Mouse (Mus musculus): ENCODE measurements at regions not wholly inside any gene's neighbourhood (a gene's known extent, or its start where the extent isn't known, plus 50 kb on each side); places are given as distances from the start of the nearest gene placed in this dataset.

DNA sequence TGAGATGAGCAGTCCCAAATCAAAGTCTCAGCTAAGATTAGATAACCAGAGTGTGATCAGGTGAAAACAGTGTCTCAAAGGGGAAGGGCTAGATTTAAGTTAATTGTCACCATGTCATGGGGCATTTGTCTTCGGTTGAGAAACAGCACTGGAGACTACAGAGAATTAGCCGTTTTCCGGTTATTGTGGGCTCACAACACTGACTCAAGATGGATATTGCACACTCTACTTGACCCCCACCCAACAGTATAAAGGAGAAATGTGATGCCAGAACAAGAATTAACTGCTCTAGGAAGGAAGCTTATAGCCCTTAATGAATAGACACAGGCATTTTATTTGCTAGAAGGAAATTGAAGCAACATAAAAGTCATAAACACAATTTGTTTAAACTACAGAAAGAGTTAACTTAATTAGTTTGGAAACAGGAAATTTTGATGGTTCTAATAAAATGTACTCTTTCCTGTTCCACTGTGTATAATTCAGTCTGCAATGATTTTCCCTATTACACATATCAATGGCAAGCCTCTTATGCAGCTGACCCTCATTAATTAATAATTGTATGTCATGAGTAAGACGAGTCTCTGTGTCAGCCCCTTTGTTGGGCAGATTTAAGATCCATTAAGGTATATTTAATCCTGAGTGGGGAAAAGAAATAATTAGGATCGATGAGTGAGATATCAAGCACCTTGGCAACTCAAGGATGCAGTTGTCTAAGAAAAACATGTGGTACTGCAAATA is 277.4 kb upstream of the Tmeff2 start:
- DNase-seq (ENCODE audit: low spot score in 2 of 2), result no peak

DNA sequence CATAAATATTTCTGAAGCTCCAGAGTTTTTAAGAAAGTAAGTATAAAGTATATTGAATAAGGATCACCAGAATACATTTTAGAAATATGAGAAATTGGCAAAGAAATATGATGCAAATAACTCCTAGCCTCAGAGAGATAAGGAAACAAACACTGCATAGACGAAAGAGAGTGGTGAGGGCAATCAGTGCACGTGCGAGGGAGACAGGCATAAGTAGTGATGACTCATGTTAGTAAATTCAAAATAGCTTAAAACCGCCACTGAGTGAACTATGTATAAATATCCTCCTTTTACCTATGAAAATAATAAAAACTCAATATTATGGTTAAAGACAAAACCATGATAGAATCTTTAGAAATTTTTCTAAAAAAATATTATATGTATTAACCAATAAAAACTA is 271.4 kb upstream of the Tmeff2 start:
- no peak for DNase-seq (ENCODE audit: low spot score in 2 of 2)

DNA sequence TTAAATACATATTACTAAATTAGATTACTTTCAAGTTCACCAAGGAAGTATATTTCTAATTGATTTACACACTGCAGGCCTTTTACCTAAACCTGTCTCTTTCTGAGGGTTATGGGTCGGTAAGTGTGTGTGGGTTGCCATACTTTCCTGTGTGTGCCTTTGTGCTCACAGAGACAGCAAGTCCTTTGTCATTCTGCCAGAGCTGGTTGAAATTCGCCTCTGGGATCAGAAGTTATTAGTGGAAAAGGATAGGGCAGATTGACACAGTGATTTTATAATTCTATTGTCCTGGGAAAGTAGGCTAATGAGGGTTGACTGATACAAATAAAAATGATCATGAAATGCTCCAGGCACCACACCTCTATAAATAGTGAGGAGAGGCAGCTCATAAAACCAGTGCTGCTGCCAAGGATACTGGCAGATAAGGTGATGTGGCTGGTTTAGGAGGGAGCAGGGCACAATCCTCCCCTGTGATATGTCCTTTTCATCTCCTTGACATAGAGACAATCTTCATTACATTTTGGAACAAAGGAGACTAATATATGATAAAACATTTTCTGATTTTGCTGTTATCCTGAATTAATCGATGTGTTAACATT is 270.9 kb upstream of the Tmeff2 start:
- no peak for DNase-seq (ENCODE audit: low spot score in 2 of 2)

DNA sequence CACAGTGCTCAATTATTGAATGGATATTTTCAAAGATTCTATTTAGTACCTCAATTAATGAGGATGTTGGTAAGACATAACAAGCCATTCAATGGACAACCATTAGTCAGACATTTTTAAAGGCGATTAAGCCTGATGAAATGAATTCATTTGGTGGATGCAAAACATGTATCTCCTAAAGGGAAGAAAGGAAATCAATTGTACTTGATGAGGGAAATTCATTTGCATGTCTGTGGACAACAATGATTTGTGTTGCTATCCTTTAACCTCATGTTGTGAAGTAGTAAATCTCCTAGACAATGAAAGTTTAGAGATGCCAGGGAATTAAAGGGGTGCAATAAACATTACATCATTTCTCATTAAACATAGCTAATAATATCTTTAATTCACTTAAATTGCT is 262.5 kb upstream of the Tmeff2 start:
- DNase-seq (ENCODE audit: low spot score in 2 of 2), result no peak

DNA sequence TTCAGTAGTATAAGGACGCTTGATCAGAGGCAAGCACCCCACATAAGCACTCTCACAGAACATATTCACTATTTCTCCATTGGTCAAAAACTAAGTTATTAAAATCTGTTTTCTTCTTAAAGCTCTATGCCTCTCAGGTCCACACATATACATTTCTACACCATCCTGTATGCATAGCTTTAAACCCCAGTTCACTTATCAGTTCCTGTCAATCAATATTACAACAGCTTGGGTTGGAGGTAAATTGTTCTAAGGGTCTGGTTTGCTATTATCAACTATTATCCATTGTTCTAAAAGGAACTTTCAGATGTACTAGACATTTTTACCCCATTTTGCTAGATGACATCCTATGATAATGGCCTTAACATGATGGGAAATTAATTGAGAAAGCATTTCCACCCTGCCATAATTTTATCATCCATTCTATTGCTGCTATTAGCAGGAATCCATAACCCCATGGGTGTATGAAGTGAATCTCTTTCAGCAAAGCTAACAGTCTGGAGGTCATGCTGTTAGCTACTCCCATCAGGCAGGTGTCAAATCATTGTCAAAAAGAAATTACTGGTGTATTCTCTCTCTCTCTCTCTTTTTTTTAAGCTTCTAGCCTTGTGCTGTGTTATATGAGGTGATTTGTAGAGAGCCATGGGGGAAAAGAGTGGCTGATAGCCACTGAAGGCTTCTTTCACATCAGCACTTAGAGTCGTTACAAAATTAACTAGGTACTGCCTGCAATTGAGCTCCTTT is 253.3 kb upstream of the Tmeff2 start:
- no peak for DNase-seq (ENCODE audit: low spot score in 2 of 2)

DNA sequence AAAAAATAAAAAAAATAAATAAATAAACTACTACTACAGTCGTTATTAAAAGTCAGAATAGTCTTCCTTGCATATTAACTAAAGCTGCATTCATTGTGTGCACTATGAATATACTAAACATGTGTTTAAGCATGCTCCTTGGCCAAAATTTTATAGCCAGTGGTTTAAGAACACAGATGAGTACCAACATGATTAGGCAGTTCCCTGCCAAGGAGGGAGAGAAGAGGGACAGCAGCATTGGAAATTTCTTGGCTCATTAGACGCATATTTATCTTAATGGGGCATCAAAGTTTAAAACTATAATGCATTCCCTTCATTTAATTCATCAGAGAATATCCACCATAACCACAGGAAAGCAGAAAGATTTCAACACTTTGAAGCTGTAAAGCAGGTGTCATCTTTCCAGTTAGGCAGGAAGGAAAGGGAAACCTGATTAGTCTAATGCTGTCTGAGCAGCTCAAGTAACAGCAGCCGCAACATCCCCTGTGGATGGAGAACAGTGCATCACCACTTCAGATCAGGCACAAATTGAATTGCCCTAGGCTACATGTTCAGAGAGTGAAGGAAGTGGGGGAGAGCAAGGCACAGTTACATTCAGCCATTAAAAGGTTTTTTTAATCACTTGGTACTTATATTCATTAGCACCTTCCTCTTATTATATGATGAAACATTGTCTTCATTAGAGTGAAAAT is 248.3 kb upstream of the Tmeff2 start:
- DNase-seq (ENCODE audit: low spot score in 2 of 2), result no peak

DNA sequence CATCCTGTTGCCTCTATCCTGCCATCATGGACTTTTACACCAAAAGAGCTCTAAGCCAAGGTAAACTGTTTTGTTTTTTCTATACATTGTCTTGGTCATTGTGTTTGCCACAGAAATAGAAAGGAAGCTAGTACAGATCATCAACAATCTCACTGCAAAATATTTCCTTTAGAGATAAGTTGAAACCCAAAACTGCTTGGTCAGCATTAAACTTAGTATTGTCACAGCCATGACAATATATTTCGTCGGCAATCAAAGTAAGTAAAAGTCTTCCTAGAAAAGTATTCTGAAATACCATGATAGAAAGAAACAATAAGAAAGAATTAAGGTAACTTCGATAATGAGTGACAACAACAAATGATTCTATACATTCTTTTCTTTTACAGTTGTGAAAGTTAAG is 235.3 kb upstream of the Tmeff2 start:
- no peak for DNase-seq (ENCODE audit: low spot score in 2 of 2)

DNA sequence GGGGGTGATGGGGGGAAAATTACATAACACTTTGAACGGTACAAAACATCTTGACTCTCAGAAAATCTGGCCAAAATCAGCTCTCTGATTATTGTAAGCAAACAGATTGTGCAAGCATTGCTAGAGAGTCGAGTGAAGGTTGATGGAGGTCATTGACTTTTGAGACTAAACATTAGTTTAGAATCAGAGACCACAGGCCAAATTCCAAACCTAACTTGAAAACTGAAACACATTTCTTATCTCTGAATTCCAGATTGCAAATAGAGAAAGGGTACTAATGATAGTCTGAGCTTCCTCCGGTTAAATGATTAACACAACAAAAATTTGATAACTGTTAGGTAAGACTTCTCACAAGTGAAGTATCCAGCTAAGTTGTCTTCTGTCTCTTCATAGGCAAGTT is 217.5 kb upstream of the Tmeff2 start:
- no peak for DNase-seq (ENCODE audit: low spot score in 2 of 2)

DNA sequence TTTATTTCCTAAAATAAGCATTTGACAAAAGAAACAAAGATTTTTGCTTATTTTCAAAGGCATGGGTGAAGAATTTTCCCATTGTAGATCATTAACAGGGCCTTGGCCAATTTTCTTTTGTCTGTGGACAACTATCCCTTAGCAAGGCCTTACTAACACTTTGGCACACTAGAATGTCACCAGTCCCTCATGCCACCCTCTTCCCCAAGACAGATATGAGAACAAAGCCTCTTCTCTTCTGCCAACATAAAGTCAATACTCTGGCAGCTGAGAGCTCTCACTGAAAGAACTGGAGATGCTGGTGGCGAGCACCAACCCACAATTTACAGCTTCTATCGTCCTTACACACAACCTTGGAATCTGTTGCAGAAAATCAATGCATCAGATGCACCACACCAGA is 215.1 kb upstream of the Tmeff2 start:
- DNase-seq (ENCODE audit: low spot score in 2 of 2), result peak in 1 of 2 experiments; percentile 12

DNA sequence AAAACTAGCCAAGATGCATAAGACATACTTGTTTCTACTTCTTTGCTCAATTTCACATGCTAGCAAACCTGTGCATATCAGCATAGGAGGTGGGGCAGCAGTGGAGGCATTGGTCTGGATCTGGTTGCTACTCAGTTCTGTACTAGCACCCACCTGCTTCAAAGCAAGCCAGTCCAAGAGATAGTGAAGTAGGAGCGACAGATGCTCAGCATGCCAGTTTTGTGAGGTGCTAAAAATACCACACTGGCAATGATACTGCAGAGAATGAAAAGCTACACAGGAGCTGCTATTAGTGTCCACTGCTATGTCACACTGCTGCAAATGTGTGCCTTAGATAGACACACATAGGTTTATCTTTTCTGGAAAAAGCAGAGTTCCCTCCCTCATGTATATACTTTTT is 203.5 kb upstream of the Tmeff2 start:
- no peak for DNase-seq (ENCODE audit: low spot score in 2 of 2)

DNA sequence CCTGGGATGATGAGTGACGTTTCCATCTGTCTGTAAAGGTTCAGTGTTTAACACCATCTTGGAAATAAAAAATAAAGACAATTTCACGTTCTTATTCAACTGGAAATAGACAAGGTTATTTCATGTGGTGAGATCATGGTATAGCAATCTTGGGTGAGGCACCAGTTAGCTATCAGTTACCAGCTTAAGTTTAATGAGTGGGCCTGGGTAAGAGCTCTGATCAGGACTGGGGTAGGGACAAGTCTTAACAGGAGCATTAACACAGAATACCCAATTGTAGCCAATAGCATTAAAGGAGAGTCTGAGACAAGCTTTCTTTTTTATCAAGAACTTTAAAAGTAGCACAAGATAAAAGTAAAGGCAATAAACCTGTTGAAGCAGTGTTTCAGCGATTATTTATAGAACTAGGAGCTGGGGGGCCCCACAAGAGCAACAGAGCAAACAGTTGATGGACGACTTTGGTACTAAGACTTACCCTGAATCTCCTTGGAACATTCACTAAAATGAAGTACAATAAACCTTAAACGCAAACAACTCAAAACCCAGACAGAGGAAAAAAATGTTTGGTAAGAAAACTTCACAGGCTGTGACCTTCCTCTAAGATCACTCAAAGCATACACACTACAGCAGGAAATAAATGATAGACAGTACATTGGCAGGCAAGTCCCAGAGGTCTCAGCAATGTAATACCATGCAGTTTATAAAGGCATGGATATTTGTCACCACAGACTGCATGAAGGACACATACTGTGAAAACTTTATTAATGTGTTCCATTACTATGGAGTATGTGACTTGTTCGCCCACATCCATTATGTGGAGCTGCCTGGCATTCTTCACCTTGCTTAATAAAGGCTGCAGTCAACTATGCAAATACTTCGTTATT is 202.9 kb upstream of the Tmeff2 start:
- DNase-seq (ENCODE audit: low spot score in 2 of 2), result no peak

DNA sequence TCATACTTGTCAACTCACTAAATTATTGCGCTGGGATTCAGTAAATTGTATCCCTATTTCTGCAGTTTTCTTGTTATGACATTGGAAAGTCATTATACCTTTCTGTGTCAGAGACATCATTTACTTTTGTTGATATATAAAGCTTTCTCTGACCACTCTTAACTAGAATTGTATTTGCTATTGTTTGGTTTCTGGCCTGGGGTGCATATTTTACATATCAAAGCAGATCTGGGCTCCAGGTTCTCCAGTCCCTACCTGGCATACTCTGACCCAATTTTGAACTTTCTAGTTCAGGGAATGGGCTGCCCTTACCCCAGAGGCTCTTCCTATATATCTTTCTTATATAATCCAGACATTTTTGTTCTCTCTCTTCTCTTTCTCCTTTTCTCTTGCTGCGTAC is 195.8 kb upstream of the Tmeff2 start:
- no peak for DNase-seq (ENCODE audit: low spot score in 2 of 2)

DNA sequence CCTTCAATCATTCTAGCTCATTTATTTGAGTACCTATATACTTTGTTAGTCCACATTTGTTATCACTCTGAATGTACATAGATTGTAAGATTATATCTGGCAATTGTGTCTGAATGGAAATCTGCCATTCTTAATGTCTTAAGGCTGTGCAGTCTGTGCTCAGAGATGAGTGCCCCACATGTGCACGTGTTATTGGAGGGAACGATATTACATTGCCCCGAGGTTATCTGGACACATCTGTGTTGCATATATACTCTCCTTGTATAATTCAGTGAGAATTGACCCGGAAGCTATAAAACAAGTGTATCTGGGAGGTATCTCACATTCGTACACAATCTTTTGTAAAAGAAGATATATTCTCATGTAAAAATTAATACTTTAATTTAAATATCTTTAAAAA is 155.4 kb upstream of the Tmeff2 start:
- no peak for DNase-seq (ENCODE audit: low spot score in 2 of 2)

DNA sequence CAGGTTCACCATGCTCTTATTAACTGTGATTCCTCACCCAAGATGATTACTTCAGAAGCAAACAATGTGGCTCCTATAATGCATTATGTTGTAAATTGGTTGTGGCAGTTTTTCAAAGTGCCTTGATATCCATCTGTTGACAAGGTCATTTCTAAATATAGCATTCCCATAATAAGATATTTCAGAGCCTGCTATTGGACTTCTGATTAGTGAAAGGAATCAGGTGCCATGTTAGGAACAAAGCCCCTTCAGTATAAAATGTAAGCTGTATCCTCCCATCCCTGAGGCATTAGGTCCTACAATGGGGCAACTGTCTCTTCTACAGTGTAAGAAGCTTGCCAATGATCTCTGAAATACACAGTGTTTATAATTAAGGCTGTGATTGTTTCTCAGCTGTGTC is 130.2 kb upstream of the Tmeff2 start:
- DNase-seq (ENCODE audit: low spot score in 2 of 2), result no peak

DNA sequence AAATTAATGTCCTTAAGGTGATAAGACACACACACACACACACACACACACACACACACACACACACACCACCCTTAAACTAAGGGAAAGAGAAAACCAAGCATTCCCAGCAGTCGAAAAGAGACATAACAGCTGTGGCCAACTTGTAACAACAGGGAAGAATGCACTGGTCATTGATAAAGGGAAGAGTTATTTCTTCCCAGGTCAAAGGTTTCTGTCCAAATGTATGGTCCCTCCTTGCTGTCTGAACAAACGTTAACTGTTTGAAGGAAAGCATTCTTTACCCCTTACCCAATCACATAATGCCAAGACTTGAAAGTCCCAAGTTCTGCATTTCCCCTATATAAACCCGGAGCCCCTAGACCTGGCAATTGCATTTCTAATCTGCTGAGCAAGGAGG is 105.2 kb upstream of the Tmeff2 start:
- no peak for DNase-seq (ENCODE audit: low spot score in 2 of 2)

DNA sequence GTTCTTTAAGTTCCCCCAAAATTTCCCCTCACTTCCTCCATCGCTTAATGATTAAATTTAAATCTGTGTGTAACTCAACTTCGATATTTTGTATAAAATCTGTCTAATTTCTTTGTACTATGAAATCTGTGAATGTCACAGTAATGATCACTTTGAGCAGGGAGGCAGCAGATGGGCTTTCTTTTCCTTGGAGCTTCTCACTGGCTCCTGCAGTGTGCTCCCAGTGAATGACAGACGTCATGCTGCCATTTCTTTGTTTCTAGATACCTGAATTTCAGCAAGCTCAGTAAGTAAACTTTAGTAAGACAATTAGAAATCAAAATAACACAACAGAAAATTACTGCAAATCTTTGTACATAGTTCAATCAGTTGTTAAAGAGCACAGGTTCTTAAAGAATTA is 102.3 kb upstream of the Tmeff2 start:
- no peak for DNase-seq (ENCODE audit: low spot score in 2 of 2)

DNA sequence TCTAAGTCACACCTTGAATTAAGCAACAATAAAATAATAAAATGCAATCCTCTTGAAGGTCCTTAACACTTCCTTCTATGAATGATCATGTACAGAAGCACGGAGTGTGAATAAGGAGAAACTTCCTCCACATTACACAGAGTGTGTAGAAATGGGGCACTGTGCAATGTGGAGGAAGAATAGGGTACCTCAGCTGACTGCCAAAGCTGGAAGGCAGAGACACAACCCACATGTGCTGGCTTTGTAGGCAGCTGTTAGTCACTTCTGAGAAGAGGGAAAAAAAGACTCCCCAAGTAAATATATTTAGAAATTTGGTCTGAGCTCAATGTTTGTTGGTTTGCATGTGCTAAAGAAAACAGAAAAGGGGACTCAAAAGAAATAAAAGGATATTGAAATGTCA is 94.1 kb upstream of the Tmeff2 start:
- DNase-seq (ENCODE audit: low spot score in 2 of 2), result no peak

DNA sequence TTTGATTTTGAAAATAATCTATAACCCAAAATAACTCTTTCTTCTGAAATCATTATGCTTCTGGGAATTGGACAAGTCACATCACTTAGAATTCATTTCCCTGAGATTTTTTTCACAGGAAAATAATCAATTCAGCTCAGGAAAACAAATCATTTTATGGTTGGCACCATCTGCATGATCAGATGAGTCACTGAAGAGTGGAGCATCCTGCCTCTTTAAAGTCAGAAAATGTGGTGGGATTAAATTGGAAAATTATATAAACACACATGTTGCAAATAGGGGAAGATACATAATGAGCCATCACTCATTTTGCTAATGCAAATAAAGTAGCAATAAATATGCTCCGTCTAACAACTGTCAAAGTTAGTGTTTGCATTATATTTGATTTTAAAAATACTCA is 93.6 kb upstream of the Tmeff2 start:
- peak in 1 of 2 experiments; percentile 9 for DNase-seq (ENCODE audit: low spot score in 2 of 2)

DNA sequence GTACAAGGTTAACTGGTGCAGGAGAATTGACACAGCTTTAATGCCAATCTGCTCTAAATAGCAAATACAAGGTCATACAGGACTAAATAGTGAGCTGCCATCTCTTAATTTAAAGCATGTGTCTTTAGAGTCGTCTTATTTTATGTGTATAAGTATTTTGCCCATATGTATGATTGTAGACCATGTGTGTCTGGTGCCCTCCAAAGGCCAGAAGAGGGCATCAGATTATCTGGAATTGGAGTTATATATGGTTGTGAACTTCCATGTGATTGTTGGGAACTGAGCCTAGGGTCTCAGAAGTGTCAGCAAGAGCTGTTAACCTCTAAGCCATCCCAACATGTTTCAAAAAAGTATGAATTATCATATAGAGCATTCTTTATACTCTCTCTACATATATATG is 68.8 kb upstream of the Tmeff2 start:
- DNase-seq (ENCODE audit: low spot score in 2 of 2), result no peak

DNA sequence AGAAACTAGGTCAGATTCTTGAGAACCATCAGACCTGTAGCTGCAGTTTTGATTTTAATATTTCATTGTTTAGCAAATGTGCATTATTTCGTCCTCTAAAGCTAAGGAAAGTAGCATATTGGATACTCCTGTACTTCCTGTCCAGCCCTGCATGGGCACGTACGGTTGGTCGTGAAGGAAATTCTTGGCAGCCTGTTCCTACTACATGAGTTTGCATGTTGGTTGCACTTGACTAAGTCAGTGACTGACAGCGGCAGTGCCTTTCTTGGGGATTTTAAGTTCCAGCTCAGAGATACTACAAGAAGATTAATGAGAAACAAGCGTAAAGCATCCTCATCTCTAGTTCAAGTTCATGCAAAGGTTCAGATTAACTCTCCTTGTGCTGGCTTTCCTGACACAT is 64.3 kb upstream of the Tmeff2 start:
- no peak for DNase-seq (ENCODE audit: low spot score in 2 of 2)

DNA sequence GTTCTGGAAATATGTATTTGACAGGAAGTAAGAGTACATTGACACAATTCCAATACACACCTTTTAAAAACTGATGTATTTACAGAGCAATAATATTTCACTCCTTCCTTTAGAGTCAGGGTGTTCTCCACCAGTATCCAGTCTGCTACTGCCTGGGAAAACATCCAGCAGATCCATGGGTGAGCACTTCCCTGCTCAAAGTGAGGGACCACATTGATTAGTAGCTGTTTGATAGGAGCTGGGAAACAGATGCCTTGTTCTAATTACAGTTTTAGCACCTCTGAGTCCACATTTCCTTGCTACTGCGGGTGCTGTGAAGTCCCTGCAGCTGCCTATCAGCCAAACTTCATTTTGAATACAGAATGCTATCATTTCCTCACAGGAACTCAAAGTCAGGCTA is 53.3 kb upstream of the Tmeff2 start:
- peak in 1 of 2 experiments; percentile 4 for DNase-seq (ENCODE audit: low spot score in 2 of 2)

All from layer of hippocampus, adult 8-10 months (tissue).